Mouse (Mus musculus) forebrain, embryonic 11.5 days (tissue): ENCODE results near the gene Tpx2. TPM values are rescaled to one million over a fixed set of nuclear protein-coding genes. Genes with fewer than 3 reads are reported as not detected.

ENCODE experiments used
- ATAC-seq: fragments of 200-750 bp; cut with Nextera tagmentation; replicated peaks from 2 replicates; pipeline ENCODE4 v1.8.0; 2017; ENCODE audit warnings: moderate TSS enrichment; ENCODE audit not compliant: low FRiP score
- DNase-seq: peaks from one replicate; pipeline ENCODE4 v3.0.0-alpha.2; 2017; ENCODE audit warnings: low spot score
- H3K27ac ChIP-seq: fragments of 300-500 bp; sonication (generic); 2 replicates; pipeline ENCODE4 v1.5.1; 2014; ENCODE audit warnings: low read depth, low read length
- H3K27me3 ChIP-seq: fragments of 300-500 bp; sonication (generic); 2 replicates; pipeline ENCODE4 v1.6.1; 2014; ENCODE audit warnings: mild to moderate bottlenecking, low read length, mixed read lengths; ENCODE audit not compliant: control insufficient read depth, insufficient read depth
- H3K36me3 ChIP-seq: fragments of 300-500 bp; sonication (generic); 2 replicates; pipeline ENCODE4 v1.6.1; 2014; ENCODE audit warnings: mild to moderate bottlenecking, low read length, moderate library complexity, mixed read lengths; ENCODE audit not compliant: control insufficient read depth, insufficient read depth
- H3K4me1 ChIP-seq: fragments of 300-500 bp; sonication (generic); replicated peaks from 2 replicates; pipeline ENCODE4 v1.6.1; 2014; ENCODE audit warnings: low read length, mixed read lengths; ENCODE audit not compliant: control insufficient read depth, insufficient read depth
- H3K4me2 ChIP-seq: fragments of 300-500 bp; sonication (generic); 2 replicates; pipeline ENCODE4 v1.6.1; 2014; ENCODE audit warnings: low read depth, mild to moderate bottlenecking, low read length, moderate library complexity, mixed read lengths; ENCODE audit not compliant: severe bottlenecking
- H3K4me3 ChIP-seq: fragments of 300-500 bp; sonication (generic); 2 replicates; pipeline ENCODE4 v1.5.1; 2014; ENCODE audit warnings: low read depth, low read length
- H3K9ac ChIP-seq: fragments of 300-500 bp; sonication (generic); 2 replicates; pipeline ENCODE4 v1.6.1; 2014; ENCODE audit warnings: low read length
- H3K9me3 ChIP-seq: fragments of 300-500 bp; sonication (generic); 2 replicates; pipeline ENCODE4 v1.6.1; 2016; ENCODE audit warnings: low read length, mixed read lengths; ENCODE audit not compliant: control insufficient read depth
- WGBS: fragments of 180-500 bp; shearing (Covaris S2); extraction: QIAGEN DNeasy Blood & Tissue Kit; methylation state at CpG from one replicate; pipeline ENCODE4 v1.1.7; 2014; 5-methylcytosine and 5-hydroxymethylcytosine counted together
- polyA plus RNA-seq: library from polyadenylated mRNA; unstranded; fragments of >200 nt; fragmentation: Nextera tagmentation; extraction: Ambion mirVana; gene quantifications from 2 replicates; pipeline ENCODE4 v1.2.1, GENCODE M21; 2014

The Tpx2 gene
- polyA plus RNA-seq, 1 experiment from 2014 or later, result 185 TPM

DNA sequence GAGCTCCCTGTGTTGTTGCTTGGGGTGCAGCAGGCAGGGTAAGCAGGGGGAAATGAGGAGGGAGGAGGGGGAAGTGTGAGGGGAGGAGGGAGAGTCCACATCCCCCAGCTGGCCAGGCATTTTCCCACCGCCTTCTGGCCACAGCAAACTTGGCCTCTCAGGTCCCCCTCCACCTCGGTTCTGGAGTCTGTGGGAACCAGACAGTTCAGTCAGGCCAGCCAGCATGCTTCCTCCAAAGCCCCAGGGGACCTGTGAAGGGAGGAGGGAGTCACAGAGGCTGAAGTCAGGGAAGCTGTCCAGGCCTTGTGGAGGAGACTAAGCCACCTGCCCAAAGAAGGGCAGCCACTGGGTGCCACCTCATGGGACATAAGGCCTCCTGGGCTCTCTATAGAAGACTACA lies 82.5 kb downstream of the Tpx2 start:
- Histone ChIP-seq H3K4me3 (no peak overlapping the region), H3K9ac (no peak overlapping the region), H3K27ac (no peak overlapping the region), H3K4me2 (no peak overlapping the region), H3K9me3 (no peaks in the 10 kb centered on the region), H3K36me3 (no peaks in the 10 kb centered on the region), H3K4me1 (no peaks in the 10 kb centered on the region), H3K27me3 (no peaks in the 10 kb centered on the region)
- 36% methylated on average over 2 of the region's 2 CpGs for WGBS
- ATAC-seq (no peak), DNase-seq (no peak)

DNA sequence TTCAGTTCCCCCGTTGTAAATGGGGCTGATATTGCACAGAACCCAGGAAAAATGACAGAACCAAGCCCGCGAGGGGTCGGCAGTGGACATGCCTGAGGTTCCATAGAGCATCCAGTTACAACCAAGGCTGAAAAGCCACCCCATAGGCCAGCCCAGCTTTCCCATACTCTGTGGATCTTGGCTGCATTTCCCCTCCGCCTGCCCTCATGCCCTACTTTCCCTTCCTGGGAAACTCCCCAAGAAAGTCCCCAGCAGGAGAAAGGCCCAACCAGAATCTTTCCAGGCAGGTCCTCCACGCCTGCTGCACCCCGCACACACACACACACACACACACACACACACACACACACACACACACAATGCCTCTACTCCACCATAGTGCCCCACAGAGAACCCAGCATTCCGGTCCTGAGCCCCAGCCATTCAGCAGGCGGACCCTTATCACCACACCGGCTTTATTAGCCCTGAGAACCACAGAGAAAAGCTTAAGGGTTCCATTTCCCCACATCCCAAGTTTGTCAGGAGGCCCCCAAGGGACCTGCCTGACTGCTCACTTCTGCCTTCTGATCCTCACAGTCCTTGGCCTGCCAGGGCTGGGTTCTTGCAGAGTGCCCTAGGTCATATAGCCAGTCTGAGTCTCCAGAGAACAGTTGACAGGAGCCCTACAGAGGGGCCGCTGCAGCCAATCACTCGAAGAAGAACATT lies 83.8 kb downstream of the Tpx2 start:
- Histone ChIP-seq H3K27me3 (no peaks in the 10 kb centered on the region), H3K36me3 (no peaks in the 10 kb centered on the region), H3K4me3 (no peak overlapping the region), H3K9me3 (no peaks in the 10 kb centered on the region), H3K9ac (no peak overlapping the region), H3K4me1 (no peaks in the 10 kb centered on the region), H3K4me2 (no peak overlapping the region), H3K27ac (no peak overlapping the region)
- no peak for ATAC-seq
- no peak for DNase-seq
- 71% methylated on average over 12 of the region's 12 CpGs for WGBS

DNA sequence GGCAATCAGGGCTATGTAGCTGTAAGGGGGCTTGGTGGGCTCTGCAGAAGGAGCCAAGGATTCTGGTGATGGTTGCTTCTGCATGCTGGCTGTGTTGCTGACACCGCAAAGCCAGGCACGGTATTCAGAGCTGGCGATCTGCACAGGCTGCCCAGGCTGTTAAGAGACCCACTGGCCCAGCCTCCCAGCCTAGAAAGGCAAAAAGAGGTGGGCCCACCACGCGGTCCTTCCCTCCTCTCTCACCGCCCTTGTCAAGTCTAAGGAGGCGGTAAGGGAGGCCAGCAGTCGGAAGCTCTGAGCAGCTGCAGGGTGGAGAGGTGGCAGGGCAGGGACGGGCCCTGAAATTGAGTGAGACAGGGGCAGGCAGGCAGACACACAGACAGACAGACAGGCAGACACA lies 85.3 kb downstream of the Tpx2 start, which contains the start of gene Foxs1:
Gene Foxs1 (minus strand): TSS at position 161 of the 400 bp plus-strand sequence.
- WGBS, result 50% methylated on average over 9 of the region's 9 CpGs
- Histone ChIP-seq H3K4me1 (no peaks in the 10 kb centered on the region), H3K4me2 (no peak within 1 kb of the TSS), H3K27ac (no peak within 1 kb of the TSS), H3K27me3 (no peaks in the 10 kb centered on the region), H3K4me3 (no peak within 1 kb of the TSS), H3K36me3 (no peaks in the 10 kb centered on the region), H3K9ac (no peak within 1 kb of the TSS), H3K9me3 (no peaks in the 10 kb centered on the region)
- DNase-seq (no peak), ATAC-seq (no peak)

DNA sequence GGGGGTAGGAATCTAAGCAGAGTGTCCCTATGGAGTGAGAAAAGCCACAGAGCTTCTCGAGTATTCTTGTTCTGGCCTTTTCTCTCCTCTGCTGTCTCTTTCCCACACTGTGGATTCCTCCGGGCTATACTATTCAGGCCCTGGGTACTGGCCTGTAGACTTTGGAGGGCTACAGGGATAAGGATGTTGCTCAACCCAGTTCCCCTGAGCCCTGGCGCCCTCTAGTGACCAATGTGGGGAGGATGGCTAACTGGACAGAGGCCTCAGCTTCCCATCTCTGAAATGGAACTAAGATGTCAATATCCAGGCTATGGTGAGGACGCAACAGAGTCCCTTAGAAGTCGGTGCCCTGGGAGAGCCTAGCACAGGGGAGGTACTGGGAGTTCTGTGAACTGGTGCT lies 85.8 kb downstream of the Tpx2 start:
- ATAC-seq, result no peak
- H3K27ac ChIP-seq, result no peak overlapping the region
- H3K4me3 ChIP-seq, result no peak overlapping the region

DNA sequence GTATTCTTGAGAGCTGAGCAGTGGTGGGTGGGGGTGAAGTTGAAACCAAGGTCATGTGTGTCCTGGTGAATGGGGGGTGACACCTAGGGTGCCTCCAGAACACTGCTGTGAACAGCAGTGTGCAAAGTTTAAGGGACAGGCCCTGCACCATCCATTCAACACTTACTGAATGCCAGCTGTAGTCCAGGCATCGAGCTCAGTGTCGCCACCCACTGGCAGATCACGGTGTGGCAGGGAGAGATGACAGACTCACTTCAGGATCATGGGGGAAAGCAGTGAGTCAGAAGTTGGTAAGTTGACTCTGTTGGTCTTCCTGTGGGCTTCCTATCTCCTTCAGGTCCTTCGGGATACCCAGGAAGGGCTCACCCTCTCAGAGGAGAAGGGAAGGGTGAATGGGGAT lies 92.1 kb downstream of the Tpx2 start:
- Histone ChIP-seq H3K4me1 (peaks cover 5% of the 10 kb centered on the region; the same call in 1 of the 2 replicates), H3K27ac (no peak overlapping the region), H3K27me3 (peaks cover 37% of the 10 kb centered on the region), H3K9me3 (no peaks in the 10 kb centered on the region), H3K36me3 (no peaks in the 10 kb centered on the region), H3K4me3 (no peak overlapping the region), H3K9ac (no peak overlapping the region), H3K4me2 (no peak overlapping the region)
- WGBS, result 12% methylated on average over 4 of the region's 4 CpGs
- ATAC-seq (no peak), DNase-seq (peak; percentile 73)

More for the DNA sequence above, 85.8 kb downstream of the Tpx2 start:
- Histone ChIP-seq H3K27me3 (no peaks in the 10 kb centered on the region), H3K4me1 (no peaks in the 10 kb centered on the region), H3K36me3 (no peaks in the 10 kb centered on the region), H3K4me2 (no peak overlapping the region), H3K9ac (no peak overlapping the region), H3K9me3 (no peaks in the 10 kb centered on the region)
- peak; percentile 78 for DNase-seq
- 33% methylated on average over 5 of the region's 5 CpGs for WGBS

DNA sequence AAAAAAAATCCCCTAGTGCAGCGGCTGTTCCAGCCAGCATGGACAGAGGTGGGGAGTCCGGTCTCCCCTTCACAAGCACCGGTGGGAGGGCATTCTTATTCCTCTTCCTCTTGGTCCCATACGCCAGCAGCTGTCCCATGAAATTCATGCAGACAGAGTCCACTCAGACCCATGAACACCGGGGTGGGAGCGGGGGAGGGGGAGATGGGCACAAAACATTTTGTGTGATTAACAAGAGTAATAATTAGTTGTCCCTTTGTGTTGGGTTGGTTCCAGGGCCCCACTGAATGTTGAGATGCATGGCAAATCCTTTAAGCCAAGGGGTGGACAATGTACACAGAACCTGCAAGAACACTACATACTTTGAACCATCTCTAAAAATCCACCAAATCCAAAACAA lies 93.3 kb downstream of the Tpx2 start:
- Histone ChIP-seq H3K4me1 (peaks cover 5% of the 10 kb centered on the region; the same call in 1 of the 2 replicates), H3K27ac (no peak overlapping the region), H3K4me3 (no peak overlapping the region), H3K9ac (no peak overlapping the region), H3K36me3 (no peaks in the 10 kb centered on the region), H3K9me3 (no peaks in the 10 kb centered on the region), H3K27me3 (peaks cover 45% of the 10 kb centered on the region), H3K4me2 (no peak overlapping the region)
- no peak for ATAC-seq
- WGBS, result 86% methylated on average over 6 of the region's 6 CpGs
- DNase-seq, result no peak

DNA sequence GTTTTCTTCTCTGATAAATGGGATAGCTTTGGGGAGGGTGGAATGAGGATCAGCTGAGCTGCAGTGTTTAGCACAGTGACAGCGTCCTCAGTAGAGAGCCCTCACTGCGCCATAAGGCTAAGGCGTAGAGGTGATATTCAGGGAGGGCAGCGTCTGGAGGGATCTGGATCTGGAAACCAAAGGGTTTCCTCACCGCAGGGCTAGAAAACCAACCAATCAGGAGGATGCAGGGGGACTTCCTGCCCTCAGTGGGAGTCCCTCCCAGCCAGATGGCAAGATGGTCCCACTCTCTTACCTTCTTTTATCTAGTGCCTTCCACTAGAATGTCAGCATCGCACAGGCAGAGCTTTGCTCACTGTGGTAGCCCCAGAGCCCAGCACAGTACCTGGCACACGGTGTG lies 94.0 kb downstream of the Tpx2 start:
- no peak overlapping the region for H3K4me3 ChIP-seq
- no peaks in the 10 kb centered on the region for H3K36me3 ChIP-seq
- H3K4me2 ChIP-seq, result no peak overlapping the region
- H3K9ac ChIP-seq, result no peak overlapping the region
- ATAC-seq (no peak), DNase-seq (no peak)
- H3K27me3 ChIP-seq, result peaks cover 45% of the 10 kb centered on the region
- H3K4me1 ChIP-seq, result peaks cover 5% of the 10 kb centered on the region; the same call in 1 of the 2 replicates
- WGBS, result 34% methylated on average over 7 of the region's 7 CpGs
- H3K9me3 ChIP-seq, result no peaks in the 10 kb centered on the region
- H3K27ac ChIP-seq, result no peak overlapping the region

DNA sequence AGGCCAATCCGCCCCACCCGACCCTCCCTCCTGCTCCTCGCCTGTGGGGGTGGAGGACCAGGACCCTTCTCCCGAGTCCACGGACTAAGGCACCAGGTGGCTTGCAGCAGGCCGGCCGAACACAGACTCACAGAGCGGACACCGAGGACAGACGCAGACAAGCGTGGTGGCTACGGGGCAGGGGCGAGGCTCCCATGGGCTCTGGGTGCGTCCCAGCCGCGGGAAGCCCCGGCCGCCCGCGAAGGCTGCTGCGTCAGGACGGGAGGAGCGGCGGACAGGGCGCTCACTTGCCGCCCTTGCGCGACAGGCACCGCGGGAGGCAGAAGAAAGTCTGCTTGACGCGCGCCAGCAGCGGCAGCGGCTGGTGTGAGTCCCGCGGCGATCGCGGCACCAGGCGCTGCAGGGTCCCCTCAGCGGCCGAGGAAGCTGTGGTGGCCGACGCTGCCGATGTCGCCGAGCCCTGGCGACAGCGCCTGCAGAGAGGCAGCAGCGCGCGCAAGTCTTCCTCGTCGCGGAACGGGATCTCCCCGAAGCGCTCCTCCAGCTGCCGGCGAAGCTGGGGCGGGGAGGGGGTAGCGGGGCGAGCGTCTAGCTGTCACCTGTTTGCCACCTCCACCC lies 95.2 kb downstream of the Tpx2 start:
- ATAC-seq (no peak), DNase-seq (no peak)
- under 1% methylated on average over 63 of the region's 65 CpGs for WGBS
- no peak overlapping the region for H3K27ac ChIP-seq
- H3K27me3 ChIP-seq, result peaks cover 45% of the 10 kb centered on the region
- H3K36me3 ChIP-seq, result no peaks in the 10 kb centered on the region
- peak overlapping the region; percentile 78 for H3K4me2 ChIP-seq
- no peaks in the 10 kb centered on the region for H3K9me3 ChIP-seq
- peak overlapping the region; percentile 36 for H3K4me3 ChIP-seq
- H3K9ac ChIP-seq, result peak overlapping the region; percentile 29
- H3K4me1 ChIP-seq, result peaks cover 5% of the 10 kb centered on the region; the same call in 1 of the 2 replicates
